Mouse (Mus musculus) adrenal gland, postnatal 14 days (tissue): Measurements from ENCODE around the gene Rbm20. TPM values are rescaled to one million over a fixed set of nuclear protein-coding genes. Genes with fewer than 3 reads are reported as not detected.
"Not testable (repeated sequence)": the region's sequence is repeated elsewhere in the genome, so short reads cannot be mapped to it uniquely, and the experiment has no call there.

ENCODE experiments used
- DNase-seq: peaks from one replicate; pipeline ENCODE4 v3.0.0; 2021; ENCODE audit warnings: mixed read lengths
- long read RNA-seq, 2 experiments: library from polyadenylated mRNA; stranded (forward); transcript quantifications; one replicate each; pipeline ENCODE4 v2.0.0; 2021
- total RNA-seq: library from RNA; stranded (reverse); gene quantifications from 2 replicates; pipeline ENCODE4 v1.2.3, GENCODE M21; 2021

The Rbm20 gene
- 1.3 TPM in 2 replicates for total RNA-seq
- long read RNA-seq, experiment 1, partial matches to known transcripts, result 1 of 3 reads
- long read RNA-seq, experiment 1, other reads (novel, unspliced or antisense), result 2 of 3 reads
- long read RNA-seq, experiment 2, partial matches to known transcripts, result 0 of 2 reads
- long read RNA-seq, experiment 2, other reads (novel, unspliced or antisense), result 2 of 2 reads

DNA sequence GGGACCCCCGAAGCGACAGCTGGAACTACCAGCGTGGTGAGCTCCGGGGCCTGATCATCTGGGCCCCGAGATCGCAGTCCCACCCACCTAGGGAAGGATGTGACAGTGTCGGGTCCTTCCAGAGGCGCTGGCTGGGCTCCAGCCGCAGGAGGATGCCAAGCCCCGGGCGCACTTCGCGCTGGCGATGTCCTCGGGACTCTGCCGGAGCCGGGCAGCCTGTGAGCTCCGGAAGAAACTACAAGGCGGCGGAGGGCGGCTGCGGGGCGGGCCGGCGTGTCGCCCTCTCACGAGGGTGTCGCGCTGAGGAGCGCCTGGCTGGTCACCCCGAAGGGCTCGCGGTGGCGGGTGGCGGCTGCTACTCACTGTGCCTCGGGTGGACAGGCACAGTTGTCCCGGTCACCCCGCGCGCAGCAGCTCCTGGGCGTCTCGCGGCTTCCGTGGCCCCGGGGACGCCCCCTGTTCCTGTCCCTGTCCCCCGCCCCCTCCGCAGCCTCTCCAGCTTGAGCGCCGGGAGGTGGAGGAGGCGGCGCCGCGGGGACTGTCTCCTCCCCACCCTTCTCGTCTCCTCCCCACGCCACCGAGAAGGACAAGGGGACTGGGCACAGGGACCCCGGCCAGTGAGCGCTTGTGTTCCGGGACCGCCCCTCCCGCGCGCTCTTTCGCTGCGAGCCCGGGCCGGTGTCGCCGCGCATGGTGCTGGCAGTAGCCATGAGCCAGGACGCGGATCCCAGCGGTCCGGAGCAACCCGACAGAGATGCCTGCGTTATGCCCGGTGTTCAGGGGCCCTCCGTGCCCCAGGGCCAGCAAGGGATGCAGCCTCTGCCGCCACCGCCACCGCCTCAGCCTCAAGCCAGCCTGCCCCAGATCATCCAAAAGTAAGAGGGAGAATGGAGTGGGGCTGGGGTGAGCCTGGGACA, at the start of gene Rbm20:
TSS of gene Rbm20 (plus strand) at position 589 of the 917 bp plus-strand sequence.
- peak; percentile 71 for DNase-seq

- DNase-seq, result no peak
These were observed 39.1 kb upstream of the Rbm20 start for GRCm38 (mm10) chr19:53638041-53638440.

DNA sequence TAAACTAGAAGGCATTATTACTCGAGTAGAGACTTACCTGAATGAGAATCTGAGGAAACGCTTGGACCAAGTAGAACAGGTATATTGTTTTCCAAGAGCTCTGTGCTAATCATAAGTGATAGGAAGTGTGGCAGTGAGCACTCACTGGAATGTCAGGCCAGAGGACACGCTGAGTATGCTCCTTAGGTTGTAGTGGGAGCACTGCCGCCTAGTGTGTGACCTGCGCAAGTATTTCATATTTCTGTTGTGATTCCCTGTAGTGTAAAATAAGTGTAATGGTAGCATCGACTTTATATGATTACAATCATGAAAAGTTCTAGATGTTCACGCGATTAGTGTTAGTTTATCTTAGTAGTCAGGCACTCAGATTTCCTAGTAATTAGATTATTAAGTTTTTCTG, 38.4 kb upstream of the Rbm20 start:
- no peak for DNase-seq

DNA sequence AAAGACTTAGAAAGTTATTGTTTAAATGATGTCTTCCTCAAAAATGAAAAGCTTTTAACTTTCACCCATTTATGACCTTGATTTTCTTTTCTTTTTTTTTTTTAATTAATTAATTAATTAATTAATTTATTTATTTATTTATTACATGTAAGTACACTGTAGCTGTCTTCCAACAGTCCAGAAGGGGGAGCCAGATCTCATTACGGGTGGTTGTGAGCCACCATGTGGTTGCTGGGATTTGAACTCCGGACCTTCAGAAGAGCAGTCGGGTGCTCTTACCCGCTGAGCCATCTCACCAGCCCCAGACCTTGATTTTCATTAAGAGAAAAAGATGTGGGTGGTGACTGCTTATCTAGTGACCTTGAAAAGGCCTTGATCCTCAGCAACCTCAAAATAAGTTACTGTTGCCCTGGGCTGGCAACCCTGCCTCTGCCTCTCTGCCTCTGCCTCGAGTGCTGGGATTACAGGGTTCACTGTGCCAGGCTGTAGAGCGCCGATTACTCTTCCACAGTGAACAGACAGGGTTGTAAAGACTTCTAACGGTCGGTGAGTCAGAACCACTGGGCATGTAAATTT, 33.0 kb upstream of the Rbm20 start:
- DNase-seq, result peak; percentile 29

- no peak for DNase-seq
These were observed 29.8 kb upstream of the Rbm20 start for GRCm38 (mm10) chr19:53647301-53647700.

DNA sequence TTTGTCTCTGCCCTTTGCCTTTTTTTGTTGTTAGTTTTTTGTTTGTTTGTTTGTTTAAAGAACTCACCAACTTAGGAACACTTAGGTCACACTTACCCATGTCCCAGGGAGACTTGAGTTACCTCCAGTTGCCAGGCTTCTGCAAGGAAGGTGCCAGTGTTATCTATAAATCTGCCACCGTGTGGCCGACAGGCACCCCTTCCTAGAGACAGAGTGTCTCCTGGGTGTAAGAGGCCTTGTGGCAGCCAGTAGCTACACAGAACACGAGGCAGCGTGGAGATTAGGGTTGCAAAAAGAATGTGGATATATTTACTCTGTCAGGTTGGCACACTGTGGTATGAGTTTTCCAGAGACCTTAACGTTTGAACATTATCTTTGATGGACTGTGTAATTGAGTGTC, 29.1 kb upstream of the Rbm20 start:
- no peak for DNase-seq

DNA sequence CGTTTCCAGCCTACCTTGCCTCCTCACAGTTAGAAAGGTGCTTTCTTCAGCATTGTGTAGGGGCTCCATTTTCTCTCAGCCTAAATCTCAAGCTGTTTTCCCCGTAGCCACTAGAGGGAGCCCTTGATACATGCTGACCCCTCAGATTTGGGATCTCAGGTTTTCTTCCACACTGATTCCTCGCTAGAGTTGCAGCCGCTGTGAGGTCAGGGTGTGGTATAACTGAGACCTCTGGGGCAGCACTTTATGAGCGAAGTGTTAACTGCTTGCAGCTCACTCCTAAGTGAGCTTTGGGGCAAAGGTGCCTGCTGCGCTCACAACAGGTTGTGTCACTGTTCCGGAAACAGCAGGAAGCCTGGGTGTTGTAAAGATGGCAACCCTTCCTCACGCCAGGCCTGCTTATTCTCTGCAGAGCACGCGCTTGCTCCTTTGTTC, 28.3 kb upstream of the Rbm20 start:
- peak; percentile 82 for DNase-seq

GRCm38 (mm10) chr19:53649361-53649760, 27.7 kb upstream of the Rbm20 start:
- no peak for DNase-seq

DNA sequence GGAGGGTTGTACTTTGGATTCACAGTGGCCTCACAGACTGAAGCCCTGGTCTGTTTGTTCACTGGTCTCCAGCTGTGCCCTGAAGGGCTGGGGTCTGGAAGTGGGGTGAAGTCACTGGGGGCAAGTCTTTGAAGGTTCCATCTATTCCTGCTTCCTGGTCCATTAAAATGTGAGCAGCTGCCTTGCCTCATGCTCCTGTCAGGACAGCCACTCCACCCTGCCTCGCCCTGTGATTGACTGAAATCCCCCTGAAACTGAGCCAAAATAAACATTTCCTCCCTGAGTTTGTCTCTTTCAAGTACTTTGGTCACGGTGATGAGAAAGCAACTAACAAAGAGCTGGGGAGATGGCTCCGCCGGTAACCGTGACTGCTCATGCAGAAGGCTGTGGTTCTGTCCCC, 27.3 kb upstream of the Rbm20 start:
- no peak for DNase-seq

- no peak for DNase-seq
These were observed 26.2 kb upstream of the Rbm20 start for GRCm38 (mm10) chr19:53650921-53651320.

- DNase-seq, result no peak
These were observed 24.8 kb upstream of the Rbm20 start for GRCm38 (mm10) chr19:53652267-53652666.

GRCm38 (mm10) chr19:53653624-53654467, 23.3 kb upstream of the Rbm20 start:
- peak; percentile 44 for DNase-seq

DNA sequence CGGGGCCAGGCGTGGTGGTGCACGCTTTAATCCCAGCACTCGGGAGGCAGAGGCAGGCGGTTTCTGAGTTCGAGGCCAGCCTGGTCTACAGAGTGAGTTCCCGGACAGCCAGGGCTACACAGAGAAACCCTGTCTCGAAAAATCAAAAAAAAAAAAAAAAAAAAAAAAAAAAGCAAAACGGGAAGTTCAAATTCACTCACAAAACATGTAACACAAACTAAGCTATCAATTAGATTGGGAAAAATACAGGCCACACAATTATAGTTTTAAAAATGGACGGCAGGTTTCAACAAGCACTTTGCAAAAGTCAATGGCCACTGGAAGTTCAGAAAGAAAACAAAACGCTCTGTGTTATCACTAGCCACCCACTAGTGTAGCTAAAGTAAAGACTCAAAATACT, 20.7 kb upstream of the Rbm20 start:
- not testable (repeated sequence) for DNase-seq

- DNase-seq, result no peak
These were observed 19.7 kb upstream of the Rbm20 start for GRCm38 (mm10) chr19:53657437-53657836.

- DNase-seq, result no peak
These were observed 16.2 kb upstream of the Rbm20 start for GRCm38 (mm10) chr19:53660722-53661420.

DNA sequence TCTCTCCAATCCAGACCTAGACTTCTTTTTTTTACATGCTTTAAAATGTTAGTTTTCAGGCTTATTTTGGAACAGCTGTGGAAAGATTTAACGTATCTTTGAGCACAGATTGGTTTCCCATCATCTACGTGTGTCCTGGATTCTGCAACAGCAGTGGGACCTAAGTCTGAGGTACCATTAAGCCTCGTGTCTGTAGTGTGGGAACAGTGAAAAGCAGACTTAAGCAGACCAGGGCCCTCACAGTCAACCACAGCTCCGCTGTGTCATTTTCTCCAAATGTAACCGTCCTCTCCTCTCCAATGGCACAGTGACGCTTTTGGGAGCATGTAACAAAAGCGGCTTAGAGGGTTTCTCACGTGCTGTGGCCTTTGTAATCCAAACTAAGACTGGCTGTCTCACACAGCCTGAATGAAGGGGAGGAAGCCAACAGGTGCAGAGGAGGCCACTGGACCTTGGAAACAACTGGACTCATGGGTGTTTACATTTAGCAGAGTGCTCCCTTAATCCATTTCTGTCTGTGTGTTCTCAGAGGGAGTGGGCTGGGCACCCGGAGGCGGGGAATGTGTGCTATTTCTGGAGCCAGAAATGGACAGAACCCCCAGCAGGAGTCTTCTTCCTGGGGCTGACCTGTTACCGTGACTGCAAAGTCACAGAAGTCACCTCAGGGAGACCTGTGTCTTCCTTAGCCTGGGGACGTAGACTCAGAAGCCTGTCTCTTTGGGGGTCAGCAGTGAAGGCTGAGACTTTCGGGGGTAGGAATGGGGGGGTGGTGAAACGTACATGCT, 15.0 kb upstream of the Rbm20 start:
- DNase-seq, result no peak

DNA sequence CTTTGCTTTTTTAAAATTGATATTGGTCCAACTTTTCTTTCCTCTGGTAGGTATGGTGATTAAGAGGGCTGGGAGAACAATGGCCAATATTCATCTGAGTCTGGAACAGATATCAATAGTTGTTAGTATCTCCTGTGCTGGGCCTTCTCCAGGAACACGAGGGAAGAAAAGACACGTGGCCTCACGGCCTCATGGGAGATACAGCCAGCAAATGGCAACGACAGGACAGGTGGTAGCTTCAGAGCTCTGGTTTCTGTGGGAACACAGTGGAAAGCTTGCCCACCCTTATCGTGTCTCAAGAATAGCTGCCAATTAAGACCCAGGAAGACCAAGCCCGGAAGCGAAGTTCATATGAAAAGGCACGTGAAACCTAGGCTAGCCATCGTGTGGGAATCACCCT, 12.3 kb upstream of the Rbm20 start:
- no peak for DNase-seq

GRCm38 (mm10) chr19:53665391-53665790, 11.7 kb upstream of the Rbm20 start:
- no peak for DNase-seq

GRCm38 (mm10) chr19:53666708-53667107, 10.4 kb upstream of the Rbm20 start:
- no peak for DNase-seq

DNA sequence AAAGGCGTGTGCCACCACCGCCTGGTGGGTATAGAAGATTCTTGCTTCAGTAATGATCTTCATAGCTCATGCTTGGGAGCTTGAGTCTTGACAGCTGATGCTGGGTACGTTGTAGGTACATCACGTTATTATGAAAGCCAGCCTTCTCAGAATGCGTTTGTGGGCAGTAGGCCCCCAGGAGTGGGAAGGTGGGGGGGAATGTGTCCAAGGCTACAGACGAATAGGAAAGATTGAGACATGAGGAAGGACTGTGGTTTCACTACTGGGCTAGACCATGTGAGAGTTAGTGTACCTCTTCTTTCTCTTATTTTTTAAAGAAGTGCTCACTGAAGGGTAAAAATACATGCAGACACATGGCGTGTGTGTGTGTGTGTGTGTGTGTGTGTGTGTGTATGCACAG, 8.3 kb upstream of the Rbm20 start:
- DNase-seq, result no peak

GRCm38 (mm10) chr19:53670625-53671141, 6.4 kb upstream of the Rbm20 start:
- no peak for DNase-seq
